Mouse (Mus musculus) urinary bladder, adult 18-20 months (tissue): Measurements from ENCODE around the gene Jazf1.

Experiments
- DNase-seq, 2 experiments: peaks; one replicate each; pipeline ENCODE4 v3.0.0; 2022; ENCODE audit warnings: low spot score in 2 of 2, mixed read lengths in 2 of 2

The Jazf1 gene

DNA sequence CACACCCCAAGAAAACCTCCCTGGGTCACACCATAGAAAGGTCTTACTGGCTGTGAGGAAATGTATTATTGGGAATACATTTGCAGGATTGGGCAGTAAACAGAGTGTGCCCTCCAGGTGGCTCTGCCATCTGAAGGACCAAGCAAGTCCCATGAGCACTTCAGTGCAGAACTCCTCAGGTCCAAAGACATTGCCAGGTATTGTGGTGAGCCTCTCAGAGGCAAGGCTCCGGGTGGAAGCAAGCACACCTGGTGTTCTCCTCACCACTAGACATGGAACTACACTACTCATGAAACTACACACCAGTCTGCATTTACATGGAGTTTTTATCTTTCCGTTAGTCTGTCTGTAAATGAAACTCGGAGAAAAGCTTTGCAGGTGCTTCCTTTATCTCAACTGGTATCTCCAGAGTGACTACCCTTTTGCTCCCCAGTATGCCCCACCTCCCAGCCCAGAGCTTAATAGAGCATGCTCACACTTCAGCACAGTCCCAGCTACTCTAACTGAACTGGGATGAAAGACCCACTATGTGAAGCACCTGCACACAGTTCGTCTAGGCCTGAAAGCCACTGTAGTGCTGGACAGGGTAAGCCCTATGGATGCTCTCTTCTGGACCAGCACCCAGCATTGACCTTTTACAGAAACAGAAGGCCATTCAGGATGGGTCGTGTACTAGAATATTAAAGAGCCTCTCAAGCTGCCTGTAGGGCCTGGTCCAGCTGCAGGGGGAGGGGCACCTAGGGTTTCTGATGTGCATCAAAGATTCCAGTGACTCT is 156.1 kb downstream of the Jazf1 start:
- no peak for DNase-seq

DNA sequence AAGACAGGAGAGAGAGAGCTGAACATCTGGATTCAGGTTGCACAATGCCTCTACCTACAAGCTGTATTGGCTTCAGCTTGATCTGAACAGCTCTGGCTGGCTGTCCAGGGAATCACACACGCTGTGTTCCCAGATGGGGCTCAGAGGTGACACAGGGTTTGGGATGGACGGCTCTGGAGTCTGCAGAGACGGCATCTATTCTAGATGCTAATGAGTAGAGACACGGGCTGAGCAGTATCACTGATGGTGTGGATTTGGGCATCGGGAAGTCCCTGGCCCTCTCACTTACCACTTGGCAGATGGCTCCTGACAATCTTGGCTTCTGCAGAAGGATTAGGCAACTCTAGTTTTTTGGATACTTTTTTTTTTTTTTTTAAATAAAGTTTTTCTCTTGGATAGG is 161.6 kb downstream of the Jazf1 start:
- no peak for DNase-seq

DNA sequence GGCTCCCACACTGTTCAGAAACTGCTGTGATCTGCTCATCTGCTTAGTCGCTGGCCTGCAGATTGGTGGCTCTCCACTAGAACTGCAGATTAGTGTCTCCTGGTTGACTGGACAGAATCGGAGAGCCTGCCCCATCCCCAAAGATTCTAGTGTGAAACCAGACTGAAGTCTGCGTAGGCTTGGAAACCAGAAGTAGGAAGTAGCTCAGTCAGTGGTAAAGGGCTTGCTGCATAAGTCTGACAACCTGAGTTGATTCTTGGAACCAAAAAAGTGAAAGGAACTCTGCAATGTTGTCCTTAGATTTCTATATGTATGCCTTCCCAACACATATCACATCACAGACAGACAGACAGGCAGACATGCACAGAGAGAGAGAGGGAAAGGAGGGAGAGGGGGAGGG is 163.3 kb downstream of the Jazf1 start:
- DNase-seq: no peak

DNA sequence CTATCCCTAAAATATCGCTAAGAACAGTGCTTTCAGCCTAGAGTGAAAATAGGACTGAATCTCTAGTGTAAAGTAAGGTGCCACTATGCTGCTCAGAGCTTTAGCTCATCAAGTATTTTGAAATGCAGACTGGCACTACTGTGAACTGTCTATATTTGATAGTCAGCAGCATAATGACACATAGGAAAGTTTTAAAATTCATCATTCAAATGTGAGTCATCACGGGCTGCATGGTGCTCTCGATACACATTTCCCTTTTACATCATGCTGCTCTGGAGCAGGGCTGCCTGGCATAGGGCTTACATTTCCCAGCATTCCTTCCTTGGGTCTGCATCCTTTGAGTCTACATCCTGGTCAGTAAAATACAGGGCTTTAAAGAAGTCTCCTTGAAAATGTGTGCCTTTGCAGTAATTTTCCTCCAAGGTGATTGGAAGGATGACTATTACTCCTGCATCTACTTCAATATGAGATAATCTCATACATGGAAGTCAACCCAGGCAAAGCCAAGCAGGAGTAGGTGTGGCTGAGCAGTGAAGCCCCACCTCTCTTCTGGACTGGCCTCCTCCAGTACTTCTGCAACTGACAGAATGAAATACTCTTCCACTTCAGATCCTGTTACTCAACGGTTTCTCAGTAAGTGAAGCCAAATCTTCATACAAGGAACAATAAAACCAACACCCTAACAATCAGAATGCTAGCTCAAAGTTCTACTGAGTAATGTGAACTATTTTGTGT is 165.0 kb downstream of the Jazf1 start:
- no peak for DNase-seq

DNA sequence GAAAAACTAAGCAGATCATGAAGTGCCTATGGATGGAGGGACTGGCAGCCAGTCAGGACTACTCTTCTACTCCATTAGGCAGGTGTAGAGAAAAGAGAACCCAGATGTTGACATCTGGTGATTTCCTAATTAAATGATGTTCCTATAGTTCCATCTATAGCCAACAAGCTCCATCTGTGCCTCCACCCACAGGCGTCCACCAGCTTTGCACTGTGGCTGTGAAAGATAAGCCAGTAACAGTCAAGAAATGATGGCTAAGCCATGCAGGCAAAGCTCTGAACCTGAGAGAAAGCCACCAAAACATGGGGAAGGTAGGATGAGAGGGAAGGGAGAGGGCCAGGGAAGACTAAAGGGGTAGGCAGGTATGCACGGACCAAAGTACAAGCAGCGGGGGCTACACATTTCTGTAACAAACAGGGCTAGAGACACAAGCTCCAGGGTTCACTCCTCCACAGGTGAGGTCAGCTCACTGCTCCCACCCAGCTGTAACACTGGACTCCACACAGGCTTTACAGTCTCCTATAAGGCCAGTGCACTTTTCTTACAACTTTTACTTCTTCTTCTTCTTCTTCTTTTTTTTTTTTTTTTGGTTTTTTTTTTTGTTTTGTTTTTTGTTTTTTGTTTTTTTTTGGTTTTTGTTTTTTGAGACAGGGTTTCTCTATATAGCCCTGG is 168.7 kb downstream of the Jazf1 start:
- no peak for DNase-seq

DNA sequence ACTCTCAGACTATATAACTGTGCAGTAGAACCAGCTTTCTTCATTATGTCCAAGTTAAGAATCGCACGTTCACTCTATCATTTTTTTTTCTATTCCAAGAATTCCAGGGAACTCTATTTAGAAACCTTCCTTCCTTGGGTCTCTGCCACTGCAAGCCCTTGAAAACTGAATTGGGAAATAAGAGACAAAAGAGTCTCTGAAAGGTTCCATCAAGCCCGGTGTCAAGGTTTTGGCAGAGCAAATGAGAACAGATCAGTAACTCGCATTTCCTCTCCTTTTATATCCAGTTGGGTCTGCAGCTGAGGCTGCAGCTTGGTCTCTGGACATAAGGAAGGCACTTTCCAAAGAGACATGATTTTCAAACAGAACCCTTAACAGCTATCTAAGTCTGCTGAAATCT is 173.4 kb downstream of the Jazf1 start:
- no peak for DNase-seq

DNA sequence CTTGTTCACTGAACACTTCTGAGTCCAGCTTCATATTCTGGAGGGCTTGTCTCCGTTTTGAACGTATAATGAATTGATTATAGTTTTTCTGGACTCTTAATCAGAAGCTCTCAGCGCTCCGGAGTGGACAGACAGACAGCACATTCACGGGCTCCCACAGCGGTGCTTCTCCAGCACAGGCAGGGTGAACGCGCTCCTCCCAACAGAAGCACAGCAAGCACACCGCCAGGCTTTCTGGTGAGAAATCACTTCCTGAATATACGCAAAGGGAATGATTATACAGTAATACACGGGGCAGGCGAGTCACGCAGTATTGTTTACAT is 174.0 kb downstream of the Jazf1 start:
- DNase-seq: no peak

DNA sequence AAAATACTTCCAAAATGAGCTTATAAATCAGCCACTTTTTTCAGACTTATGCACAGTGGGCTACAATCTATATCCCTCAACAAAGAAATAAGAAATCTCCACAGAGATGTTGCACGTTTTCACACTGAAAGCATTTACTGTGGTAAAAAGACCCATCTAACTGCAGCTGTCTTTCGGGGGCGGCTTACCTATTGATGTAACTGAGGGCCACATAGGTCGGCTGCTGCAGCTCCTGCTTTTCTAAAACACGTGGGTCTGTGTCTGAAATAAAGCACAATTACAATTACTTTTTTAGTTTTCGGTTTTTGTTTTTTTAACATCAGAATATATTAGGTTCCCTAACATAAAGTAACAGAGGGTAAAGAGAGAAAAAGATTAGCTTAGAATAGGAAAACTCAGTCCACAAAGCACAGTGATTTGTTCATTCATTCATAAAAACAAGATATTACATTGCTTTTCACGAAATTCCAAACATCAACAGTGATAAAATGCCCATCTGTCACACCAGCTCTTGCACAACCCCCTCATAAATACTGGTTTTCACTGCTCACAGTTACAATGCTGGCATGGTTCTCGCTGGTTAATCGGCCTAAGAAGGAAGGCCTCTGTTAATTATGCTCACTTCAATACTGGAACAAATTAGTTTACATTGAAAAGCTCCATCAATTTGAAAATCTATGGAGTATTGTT is 174.5 kb downstream of the Jazf1 start:
- DNase-seq: no peak

DNA sequence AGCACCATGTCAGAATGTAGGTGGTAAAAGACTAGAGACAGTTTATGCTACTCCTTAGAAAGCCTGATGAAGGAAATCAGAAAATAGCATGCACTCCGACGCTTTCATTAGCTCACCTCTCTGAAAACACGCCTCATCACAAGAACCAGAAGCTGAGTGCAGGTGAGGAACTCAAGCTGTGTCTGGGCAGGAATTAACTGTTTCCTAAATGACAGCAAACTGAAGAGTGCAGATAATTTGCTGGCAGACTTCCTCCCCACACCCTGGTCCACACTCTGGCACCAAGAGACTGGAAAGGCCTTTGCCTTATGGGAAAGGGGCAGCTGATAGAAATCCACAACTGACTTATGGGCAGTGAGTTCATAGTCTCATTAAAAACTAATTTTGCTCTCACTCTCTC is 175.5 kb downstream of the Jazf1 start:
- DNase-seq: no peak

DNA sequence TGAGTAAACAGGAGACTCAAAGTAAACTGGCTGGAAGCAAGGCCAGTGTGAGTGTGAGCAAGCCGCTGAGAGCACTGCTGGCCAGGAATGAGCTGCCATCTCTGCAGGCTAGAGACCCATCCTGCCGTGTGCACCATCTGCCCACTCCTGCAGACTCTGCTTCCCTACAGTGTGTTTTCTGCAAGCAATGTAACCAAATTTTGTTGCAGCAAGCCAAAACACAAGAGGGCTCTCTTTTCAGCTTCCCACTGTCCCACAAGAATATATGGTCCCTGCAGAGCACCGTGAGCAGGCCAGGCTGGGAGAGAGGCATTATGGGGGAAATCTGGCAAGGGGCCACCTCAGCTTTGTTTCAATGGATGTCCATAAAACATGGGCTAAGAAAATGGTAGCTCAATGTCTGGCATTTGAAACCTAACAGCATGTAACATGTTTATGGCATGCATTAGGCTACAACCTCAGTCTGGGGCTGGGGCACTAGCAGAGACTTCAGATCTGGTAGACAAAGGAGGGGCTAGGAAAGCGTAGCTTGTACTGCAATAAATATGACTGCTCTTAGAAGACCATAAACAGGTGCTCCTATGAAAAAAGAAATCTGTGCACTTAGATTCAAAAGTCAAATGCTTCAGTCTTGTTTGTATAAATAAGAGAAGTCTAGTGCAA is 180.8 kb downstream of the Jazf1 start:
- no peak for DNase-seq

DNA sequence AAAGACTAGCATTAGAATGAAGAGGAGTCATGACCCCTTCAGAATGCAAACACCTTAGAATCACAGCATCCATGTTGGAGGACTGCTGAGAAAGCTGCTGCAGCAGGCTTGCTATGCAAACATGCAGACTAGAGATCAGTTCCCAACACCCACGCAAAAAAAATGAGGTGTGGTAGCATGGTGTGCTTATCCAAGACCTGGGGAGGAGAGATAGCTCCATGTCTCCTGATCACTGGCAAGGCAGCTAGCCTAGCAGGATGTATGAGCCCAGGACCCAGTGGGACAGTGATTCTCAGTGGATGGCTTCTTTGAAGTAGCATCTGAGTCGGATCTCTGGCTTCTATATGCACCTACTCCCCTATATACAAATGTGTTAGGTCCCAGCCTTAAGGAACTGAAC is 184.7 kb downstream of the Jazf1 start:
- DNase-seq: no peak

DNA sequence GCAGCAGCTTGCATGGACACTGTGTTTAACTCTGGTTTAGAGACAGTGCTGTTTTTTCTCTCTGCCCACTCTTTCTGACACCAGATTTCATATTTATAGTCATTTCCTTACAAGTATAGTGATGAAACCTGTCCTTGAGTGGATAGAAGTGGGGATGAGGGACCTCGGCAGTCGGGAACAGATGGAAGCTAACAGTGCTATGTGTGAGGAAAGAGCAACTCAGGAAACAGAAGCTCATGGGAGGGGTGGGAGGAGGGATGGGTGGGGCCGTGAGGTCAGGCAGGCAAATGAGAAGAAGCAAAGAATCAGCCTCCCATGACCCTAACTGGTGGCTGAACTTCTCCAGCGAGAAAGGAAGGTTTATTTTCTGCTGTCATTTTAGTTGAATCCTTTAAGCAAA is 191.3 kb downstream of the Jazf1 start:
- DNase-seq: no peak

DNA sequence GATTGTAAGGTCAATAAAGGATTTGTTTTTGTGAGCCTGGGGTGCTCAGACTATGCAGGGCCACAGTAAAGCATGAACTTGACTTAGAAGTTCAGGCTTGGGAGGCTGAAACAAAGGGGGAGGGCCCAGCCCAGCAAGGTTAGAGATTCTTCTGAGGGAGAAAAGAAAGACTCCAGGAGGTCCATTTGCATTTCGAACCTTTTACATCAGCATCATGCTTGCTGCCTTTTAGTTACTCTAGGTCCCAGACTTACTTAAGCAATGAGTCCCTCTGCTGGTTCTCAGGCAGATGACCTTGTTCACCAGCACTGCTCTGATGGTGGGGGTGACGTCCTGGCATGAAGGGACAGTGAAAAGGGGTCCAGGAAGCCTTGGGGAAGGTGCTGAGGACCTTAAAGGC is 197.1 kb downstream of the Jazf1 start:
- DNase-seq: no peak

DNA sequence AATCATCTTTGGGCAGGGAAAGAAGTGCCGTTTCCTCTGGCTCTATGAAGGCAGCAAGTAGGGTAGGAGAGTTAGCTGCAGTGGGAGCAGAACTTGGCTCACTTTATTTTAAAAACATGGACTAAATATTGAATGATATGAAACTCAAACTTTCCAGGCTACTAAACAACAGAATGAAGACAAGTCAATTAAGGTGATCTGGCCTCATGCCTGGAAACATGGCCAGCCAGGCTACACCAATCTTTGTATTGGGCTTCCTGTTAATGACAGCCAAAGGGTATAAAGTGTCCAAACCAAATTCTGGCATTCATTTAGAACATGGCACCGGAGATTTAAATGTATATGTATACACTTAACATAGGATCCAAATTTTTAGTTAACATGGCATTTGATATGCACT is 199.2 kb downstream of the Jazf1 start:
- DNase-seq: no peak

DNA sequence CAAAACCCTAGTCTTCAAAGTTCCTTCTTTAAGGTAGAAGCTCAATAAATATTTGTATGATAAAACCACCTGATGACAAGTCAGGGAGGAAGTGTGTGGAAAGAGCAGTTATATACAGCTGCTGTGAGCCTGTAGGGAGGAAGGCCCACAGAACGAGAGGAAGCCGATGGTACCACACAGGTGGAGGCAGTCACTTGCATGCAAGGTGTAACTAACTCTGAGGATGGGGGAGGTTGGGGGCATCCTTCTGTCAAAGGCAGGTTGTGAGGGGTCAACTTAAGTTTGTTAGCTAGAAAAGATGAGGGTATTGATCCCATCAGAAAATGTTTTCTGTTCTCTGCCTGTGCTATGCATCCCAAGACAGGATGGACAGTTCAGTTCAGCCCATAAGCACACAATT is 200.1 kb downstream of the Jazf1 start:
- DNase-seq: no peak

DNA sequence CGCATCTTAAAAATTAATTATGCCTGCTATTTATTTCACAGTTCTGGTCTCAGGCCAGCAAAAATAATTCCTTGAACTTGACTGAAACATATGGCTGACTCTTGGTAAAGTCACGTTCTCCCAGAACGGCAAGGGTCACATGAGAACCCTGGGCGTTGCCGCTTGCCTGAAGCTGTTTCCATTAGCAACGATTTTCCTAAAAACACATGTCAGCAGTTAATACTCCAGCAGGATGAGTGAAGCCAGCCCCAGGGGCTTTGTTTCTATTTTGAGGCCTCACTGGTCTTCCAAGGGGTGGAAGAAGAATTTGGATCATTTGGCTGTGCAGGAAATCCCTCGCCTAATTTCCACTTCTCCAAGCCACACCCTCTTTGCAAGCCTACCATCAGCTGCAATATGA is 206.5 kb downstream of the Jazf1 start:
- peak in 1 of 2 experiments; percentile 36 for DNase-seq

DNA sequence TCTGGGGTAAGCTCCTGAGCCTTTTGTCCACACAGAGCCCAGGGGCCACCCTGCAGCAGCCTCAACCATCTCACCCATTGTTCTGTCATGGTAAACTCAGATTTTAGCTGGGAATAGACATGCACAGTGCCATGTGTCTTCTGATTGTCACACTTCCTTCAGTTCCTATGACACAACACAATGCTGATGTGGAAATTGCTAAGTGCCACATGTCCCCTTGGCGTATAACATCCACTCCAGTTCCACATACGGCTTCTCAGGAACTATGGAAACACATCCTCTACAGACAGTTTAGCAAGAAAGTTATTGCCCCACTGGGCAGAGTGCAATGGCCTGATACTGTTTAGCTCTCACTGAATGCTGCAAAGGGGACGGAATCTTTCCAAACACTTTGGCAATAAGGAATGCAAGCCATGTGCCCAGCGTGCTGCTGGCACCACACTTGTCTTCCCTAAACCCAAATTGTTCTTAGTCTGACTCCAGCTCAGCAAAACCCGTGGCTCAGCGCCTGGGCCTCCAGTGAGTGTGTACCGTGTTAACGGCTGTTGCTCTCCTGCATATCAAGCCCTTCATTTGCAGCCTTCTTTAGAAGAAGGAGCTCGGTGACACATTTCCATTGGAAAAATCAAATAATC is 207.1 kb downstream of the Jazf1 start:
- no peak for DNase-seq

DNA sequence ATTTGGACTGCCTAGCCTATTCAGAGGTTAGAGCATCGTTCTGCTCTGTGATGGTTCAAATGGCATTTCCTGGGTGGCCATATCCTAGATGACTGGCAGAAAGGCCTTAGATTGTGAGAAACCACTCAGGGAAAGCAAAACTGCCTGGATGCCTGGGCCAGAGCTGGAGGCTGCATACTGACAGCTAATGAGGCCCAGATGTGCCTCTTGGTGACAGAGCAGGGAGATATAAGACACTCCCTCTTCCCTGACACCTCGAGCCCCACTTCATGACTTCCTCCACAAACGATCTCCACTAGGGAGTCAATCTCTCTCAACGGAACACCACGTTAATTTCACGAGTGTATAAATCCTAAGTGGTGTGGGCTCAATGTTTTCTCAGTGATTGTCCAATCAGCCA is 207.7 kb downstream of the Jazf1 start:
- no peak for DNase-seq

DNA sequence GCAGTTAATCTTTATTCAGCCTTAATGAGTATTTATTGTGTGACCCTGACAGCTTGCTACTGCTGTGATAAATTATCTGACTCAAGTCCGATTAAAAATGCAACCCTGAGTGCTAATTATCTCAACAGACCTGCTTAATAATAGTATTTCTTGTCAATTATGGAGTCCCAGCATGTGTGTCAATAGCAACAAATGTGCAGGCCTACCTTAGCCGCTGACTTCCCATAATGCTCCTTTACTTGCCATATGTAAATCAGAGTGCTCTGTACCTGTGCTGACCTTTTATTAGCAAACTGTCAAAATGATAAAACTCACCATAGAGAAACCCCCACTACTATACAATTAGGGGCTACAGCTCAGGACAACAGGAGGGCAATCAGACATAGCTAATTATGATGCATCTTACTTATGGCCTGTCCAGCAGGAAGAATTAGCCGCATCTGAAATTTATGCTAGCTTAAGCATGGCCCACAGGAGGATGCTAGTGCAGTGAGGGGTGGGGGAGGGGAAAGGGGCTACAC is 209.5 kb downstream of the Jazf1 start:
- no peak for DNase-seq

DNA sequence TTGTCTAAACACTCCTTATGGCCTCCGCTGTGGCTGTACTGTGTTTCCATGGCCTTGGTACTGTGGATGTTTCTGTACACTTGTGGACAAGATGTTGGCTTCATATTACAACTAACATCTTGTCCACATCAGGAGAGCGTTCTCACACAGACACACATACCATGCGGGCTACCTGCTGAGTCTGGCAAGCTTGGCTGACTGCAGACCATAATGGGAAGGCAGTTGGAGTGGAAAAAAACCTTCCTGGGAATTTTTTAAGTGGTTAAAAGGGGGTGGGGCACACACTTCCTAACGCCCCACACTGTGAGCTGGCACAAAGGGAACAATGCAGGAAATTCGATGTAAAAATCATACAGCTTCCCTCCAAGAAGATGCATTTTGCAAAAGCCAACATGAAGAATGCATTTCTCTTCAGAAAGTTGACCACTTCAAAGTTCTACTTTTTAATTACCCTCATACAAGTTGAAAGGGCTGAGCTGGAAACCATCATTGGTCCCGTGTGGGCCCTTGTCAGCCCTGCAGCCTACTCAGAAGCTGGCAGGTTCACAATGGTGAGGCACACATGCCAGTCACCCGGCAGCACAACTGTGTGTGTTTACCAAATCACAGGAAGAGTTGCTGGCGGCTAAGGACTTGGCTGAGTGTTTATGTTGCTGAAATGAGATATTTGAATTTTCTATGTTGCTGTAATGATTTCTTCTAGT is 215.9 kb downstream of the Jazf1 start:
- no peak for DNase-seq

DNA sequence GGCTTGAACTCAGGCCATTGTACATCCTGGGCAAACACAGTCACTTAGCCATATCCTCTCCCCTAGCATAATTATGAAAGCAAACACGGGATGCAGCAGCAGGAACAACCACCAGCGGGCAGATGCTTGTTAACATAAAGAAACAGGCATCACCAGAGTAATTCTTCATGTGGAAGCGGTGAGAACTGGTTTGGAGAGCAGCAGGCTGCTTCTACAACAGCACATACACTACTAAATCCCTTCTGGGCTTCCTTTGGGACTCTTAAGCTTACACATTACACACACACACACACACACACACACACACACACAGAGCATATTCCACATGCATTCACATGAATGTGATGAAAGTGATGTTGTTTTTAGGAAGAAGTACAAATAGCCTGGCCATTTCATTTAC is 216.5 kb downstream of the Jazf1 start:
- DNase-seq: no peak
